Mouse (Mus musculus) cerebellum, adult 2 months (tissue): ENCODE measurements at regions not wholly inside any gene's neighbourhood (a gene's known extent, or its start where the extent isn't known, plus 50 kb on each side); places are given as distances from the start of the nearest gene placed in this dataset.

ENCODE experiments used
- CTCF ChIP-seq: fragments of 200-500 bp; IDR thresholded peaks from 2 replicates; pipeline ENCODE4 v1.5.1; 2011; ENCODE audit warnings: low read depth, mild to moderate bottlenecking, control low read depth, low read length, moderate library complexity, borderline replicate concordance; ENCODE audit not compliant: insufficient read depth
- POLR2A ChIP-seq: fragments of 200-500 bp; IDR thresholded peaks from 2 replicates; pipeline ENCODE4 v1.6.1; 2011; ENCODE audit warnings: low read length, control low read depth, borderline replicate concordance; ENCODE audit not compliant: insufficient read depth

DNA sequence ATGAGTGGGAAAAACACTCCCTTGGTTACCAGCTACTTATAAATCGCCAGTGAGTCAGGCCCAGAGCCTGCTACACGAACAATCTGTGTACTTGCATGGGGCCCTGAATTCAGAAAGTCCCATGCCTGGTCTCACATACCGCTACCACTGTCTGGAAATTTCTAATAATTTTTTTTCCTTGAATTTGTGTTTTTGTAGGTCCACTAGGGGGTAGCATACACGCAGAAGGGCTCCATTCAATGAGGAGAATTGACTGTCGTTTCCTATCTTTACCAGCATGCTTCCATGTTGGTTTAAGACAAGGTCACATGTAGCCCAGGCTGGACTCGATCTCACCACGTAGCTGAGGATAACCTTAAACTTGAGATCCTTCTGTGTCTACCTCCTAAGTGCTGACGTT, 71.9 kb downstream of the Setd4 start:
- TF ChIP-seq POLR2A, result no peak
- no peak for TF ChIP-seq CTCF
